Mouse (Mus musculus): ENCODE measurements around the gene AC161166.1.

AC161166.1 gene

DNA sequence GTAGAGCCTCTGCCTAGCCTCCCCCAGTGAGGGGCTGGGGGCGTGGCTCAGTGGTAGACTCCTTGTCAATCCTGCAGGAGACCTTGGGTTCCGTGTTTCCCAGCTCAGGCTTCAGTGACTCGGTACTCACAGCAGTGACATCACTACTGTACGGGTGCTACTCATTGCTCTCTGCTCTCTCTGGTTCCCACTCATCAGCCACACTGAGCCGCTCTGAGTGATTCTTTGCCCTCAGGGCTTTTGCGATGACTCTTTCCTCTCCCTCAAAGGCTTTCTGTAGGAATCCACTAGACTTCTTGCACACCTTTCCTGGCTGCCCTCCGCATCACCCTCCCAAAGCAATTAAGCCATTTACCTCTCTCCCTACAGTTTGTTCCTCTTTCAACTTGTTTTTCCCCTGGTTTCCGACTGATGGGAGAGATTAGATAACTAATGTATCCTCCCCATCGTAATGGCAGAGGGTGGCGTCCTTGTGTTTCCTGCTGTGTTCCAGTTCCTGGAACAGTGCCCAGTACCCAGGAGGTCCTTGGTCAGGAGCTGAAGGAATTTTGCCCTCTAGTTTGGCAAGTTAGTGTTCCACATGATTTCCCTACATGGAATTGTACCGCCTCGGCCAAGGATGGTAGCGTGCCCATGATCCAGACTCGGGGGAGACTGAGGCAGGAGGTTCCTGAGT lies 50.7 kb downstream of the AC161166.1 start:
- peak; percentile 47 for DNase-seq (ENCODE audit: low spot score)
